Mouse (Mus musculus): ENCODE measurements around the gene Tbc1d4.

GRCm38 (mm10) chr14:101482270-101482669 is 126.7 kb downstream of the Tbc1d4 start:
- TF ChIP-seq RCOR1 (IDR thresholded peaks at IDR 0.05; ENCODE audit: low read depth, low read length) (no peak), SIN3A (IDR thresholded peaks at IDR 0.05; ENCODE audit: low read length) (no peak), CTCF (IDR thresholded peaks at IDR 0.05 in 2 of 3, conservative IDR thresholded peaks at IDR 0.05 in 1 of 3; ENCODE audit: control insufficient read depth in 1 of 3, insufficient read depth in 1 of 3, low read depth in 2 of 3, low read length in 3 of 3, poor library complexity in 1 of 3, severe bottlenecking in 1 of 3) (peak; percentile 41 to 52 (median 44); a peak in 5 of 6 replicates), ETS1 (IDR thresholded peaks at IDR 0.05; ENCODE audit: low read depth, low read length) (no peak), CHD1 (IDR thresholded peaks at IDR 0.05; ENCODE audit: low read depth, low read length) (no peak), POLR2A (IDR thresholded peaks at IDR 0.05; ENCODE audit: control insufficient read depth in 1 of 2, insufficient read depth in 1 of 2, low read depth in 1 of 2, low read length in 2 of 2, poor library complexity in 1 of 2) (no peak), ZKSCAN1 (IDR thresholded peaks at IDR 0.05; ENCODE audit: low read depth, low read length) (no peak), MEF2A (IDR thresholded peaks at IDR 0.05; ENCODE audit: extremely low read depth, insufficient replicate concordance, low read depth, low read length, poor library complexity, severe bottlenecking) (no peak), JUND (IDR thresholded peaks at IDR 0.05; ENCODE audit: low read depth, low read length) (no peak), BHLHE40 (IDR thresholded peaks at IDR 0.05; ENCODE audit: borderline replicate concordance, low read depth, low read length) (no peak), HCFC1 (IDR thresholded peaks at IDR 0.05; ENCODE audit: low read depth, low read length) (no peak)

Data from MEL (cell line).